Mouse (Mus musculus): Measurements from ENCODE around the gene Inpp4b.

The Inpp4b gene

GRCm38 (mm10) chr8:81742588-81742987 lies 400.2 kb downstream of the Inpp4b start:
- DNase-seq, result no peak

GRCm38 (mm10) chr8:81743040-81743439 lies 400.7 kb downstream of the Inpp4b start:
- DNase-seq, result no peak

- DNase-seq, result no peak
Measured at GRCm38 (mm10) chr8:81745439-81745838, 403.1 kb downstream of the Inpp4b start.

- DNase-seq, result no peak
Measured at GRCm38 (mm10) chr8:81751159-81751558, 408.8 kb downstream of the Inpp4b start.

DNA sequence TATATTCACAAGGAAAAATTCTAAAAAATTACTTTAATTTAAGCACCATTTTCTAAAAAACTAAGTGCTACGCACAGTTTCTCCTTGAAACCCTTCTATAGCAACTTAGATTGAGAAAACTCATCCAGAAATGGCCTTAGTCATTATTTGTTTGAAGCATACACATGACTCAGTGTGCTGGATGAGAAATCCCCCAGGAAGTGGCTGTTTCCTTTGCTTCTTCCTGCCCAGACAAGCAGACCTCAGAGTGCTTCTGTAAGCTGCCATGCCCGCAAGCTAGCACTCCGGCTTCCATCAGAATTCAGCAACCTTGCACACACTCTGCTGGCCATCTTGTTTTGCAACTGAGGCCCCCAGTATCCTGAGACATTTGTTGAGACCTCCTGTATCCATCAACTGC lies 414.3 kb downstream of the Inpp4b start:
- DNase-seq, result no peak

GRCm38 (mm10) chr8:81757580-81758144 lies 415.3 kb downstream of the Inpp4b start:
- DNase-seq, result peak; percentile 10

- no peak for DNase-seq
Measured at GRCm38 (mm10) chr8:81761466-81761865, 419.1 kb downstream of the Inpp4b start.

- DNase-seq, result no peak
Measured at GRCm38 (mm10) chr8:81766033-81766432, 423.7 kb downstream of the Inpp4b start.

DNA sequence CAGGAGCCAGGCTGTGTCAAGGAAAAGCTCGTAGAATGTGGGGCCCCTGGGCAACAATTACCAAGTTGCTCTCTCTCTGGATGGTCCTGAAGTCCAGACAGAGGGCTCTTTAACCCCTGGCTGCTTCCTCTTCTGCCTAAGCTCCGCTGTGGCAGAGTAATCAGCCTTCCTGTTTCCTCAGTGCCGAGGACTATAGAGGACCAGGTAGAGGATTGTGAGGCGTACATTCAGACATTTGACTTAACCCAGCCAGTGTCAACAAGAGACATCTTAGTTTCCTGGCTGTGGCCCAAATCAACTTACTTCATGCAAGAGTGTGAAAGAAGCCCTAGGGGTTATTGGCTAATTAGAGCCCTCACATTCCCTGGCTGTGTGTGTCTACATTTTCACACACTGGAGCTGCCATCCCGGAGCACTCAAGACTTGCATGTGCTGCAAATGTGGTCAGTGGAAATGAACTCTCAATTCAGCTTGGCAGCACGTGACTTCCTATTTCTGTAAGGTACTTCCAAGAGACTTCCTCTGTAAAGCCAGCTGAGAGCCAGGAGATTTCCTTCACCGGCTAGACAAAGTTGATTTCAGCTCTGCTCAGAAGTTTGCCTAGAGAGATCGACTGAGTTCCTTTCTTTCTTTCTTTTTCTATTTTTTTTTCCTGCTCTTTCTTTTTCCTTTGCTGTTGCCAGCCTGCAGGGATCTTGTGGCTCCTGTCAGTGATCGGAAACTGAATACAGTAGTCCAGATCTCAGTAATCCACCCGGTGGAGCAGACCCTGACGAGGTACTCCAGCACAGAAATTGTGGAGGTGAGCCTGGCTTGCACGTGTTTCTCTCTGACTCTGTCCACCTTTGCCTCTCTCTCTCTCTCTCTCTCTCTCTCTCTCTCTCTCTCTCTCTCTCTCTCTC lies 425.3 kb downstream of the Inpp4b start:
- DNase-seq, result no peak

DNA sequence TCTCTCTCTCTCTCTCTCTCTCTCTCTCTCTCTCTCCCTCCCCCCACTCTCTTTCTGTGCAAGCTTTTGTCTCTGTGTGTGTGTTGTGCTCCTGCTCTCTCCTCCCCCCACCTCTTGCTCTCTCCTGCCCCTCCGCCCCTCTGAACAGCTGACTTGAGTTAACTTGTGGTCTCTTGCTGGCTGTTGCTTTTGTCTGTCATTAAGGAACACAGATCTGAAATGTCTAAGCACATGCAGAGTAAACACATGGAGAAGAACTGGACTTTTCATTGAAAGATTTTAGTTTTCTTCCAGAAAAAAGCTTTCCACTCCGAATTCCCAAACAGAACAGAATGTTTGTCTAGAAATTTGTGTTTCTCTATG lies 425.9 kb downstream of the Inpp4b start:
- no peak for DNase-seq

DNA sequence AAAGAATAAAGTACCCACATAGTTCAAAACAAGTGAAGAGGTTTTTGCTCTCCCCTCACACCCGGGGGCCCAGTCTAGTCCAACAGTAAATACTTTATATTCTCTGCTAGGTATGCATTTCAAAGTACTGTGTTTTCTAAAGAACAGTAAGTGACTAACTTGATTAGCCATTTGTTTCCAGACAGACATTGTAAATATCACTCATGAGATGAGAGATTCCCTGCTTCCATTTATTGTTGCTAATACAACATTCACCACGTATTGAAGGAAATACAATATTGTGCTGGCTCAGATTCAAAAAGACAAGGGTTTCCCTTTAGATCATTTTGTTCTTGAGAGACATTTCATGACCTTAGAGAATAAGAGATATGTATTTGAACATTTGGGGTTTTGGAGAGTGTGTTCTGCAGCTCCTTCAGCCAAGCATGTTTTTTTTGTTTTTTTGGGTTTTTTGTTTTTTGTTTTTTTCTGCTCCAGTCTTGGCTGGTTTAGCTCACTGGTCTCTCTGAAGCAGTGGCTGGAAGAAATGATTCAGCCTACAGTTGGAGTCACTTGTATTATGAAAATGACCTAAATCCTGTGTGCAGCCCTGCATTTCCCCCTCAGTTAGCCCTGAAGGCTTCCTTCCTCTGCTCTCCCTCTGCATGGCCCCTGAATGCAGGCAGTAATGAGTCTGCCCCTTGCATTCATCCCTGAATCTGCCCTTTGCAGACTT lies 426.5 kb downstream of the Inpp4b start:
- no peak for DNase-seq

DNA sequence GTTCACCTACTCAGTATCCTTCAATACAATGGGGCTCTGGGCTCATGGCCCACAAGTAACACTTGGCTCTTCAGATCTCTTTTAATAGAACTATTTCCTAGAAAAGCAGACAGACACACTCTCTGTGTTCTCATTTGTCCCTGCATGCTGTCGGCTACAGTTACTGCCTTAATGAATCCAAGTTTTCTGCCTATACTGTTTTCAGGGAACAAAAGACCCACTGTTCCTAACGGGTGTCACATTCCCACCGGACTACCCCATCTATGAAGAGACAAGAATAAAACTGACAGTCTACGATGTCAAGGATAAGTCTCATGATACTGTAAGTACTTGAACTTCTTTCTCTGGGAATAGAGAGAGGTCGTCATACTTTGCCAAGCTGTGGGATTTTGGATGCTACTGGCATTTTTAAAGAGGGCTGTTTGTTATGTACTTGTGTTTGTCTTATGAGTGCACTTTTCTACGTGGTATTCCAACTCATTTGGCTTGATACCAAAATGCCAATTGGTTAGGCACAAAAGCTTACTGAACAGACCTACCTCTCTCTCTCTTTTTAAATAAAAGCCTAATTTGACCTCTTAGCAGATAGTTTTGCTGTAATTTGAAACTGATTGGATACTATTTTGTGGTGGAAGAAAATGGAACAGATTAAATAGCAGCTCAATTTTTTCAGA lies 428.4 kb downstream of the Inpp4b start:
- no peak for DNase-seq

DNA sequence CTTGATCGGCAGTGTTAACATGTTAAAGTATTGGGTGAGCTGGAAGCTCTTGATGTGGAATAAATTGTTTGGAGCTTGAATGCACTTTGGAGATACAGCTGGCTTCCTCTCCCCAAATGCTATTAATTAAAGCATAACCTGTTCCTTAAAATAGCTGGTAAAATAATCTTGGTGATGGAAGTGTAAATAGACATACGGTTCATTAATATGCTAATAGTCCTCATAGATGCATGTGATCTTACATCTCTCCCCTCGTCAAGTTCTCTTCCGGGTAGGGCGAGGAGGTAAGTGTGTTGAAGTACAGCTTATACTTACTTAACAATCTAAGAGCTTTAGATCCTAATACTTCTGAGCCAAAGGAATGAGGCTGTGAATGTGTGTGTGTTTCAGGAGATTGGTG lies 430.5 kb downstream of the Inpp4b start:
- DNase-seq, result no peak

DNA sequence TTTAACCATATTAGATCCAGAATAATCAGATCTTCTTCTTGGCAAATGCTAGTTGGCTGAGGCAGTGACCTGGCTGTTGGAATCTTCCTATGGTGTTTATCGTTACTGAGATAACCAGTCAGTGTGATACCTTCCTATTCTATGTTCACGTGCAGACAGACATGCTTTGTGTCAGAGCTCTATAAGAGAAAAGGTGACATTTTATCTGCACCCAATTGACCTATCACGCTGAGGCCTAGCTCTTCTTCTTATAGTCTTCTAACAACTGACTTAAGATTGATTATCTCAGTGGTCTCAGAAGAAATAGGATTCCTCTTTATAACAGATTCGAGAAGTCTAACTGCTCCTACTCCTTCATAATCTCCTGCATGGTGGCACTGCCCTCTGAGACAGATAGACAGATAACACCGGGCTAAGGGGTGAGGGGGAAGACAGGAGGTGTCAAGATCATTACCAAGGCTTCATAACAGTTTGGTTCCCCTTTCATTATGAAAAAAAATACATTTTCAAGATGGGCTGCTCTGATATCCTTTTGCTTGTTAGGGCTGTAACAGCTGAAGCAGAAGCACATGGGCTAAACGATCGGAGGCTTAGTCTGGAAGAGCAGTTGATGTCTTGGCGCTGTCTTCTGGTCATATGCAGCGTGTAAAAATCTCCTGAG lies 431.1 kb downstream of the Inpp4b start:
- no peak for DNase-seq

DNA sequence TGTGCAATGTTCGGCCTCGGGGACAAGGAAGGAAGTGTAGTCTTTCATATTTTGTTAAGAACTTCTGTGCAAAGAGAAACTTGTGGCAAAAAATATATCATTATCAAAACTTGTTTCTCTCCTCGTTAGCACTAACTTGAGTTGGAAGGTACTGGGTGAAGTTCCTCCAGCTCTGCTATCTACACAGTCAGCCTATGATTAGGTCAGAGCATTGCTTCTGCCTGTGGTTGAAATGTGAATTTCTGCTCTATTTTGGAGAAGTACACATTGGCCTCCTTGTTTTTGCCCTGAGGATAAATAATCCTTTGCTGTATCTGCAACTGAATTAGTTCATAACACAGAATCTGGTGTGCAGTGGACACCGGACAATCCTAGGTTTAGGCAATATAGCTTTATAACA lies 431.7 kb downstream of the Inpp4b start:
- DNase-seq, result no peak

- no peak for DNase-seq
Measured at GRCm38 (mm10) chr8:81774454-81774853, 432.1 kb downstream of the Inpp4b start.

DNA sequence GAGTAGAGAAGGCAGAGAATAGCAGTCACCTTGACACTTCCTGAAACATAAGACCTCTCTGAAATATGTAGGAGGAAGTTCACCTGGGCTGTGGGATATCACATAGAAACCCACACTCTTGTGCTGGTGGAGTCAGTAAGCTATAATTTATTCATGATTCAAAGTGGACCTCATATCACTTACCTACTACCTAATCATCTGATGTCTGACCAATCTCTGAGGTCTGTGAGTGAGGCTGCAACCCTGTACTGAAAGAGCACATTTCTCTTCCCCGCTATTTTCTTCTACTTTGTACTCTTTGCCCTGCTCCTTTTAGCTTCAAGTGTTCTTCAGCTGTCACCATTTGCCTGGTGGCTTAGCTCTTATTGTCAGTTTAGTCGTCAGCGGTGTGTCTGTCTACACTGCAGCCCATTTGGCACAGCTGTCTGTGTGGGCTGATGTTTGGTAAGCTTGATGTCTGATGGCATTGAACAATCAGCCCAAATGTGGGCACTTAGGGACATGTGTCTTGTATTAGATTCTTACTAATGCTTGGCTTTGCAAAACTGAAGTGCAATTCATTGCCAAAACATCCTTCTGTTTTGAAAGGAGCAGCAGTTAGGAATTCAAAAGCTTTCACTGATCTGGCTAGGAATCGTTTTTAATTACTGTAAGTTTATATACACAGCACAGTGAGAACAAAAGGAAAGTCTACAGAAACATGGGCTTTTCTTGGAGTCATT lies 434.3 kb downstream of the Inpp4b start:
- no peak for DNase-seq

- DNase-seq, result no peak
Measured at GRCm38 (mm10) chr8:81777704-81778103, 435.3 kb downstream of the Inpp4b start.

DNA sequence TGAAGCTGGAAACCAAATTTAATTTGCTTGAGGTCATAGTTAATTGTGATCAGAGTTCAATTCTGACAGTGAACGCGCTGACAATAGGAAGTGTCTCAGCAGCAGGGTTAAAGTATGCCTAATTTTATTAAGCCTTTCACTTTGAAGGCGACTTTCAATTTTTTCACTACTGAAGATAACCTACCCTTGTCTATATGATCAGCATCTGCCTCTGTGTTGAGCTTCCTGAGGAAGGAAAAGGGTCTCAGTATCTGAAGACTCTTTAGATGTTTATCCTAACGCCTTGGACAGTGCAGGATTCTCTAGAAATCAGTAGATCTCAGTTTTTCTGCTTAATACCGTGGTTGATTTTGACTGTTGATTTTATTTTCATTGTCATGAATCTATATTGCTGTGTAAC lies 437.1 kb downstream of the Inpp4b start:
- no peak for DNase-seq

DNA sequence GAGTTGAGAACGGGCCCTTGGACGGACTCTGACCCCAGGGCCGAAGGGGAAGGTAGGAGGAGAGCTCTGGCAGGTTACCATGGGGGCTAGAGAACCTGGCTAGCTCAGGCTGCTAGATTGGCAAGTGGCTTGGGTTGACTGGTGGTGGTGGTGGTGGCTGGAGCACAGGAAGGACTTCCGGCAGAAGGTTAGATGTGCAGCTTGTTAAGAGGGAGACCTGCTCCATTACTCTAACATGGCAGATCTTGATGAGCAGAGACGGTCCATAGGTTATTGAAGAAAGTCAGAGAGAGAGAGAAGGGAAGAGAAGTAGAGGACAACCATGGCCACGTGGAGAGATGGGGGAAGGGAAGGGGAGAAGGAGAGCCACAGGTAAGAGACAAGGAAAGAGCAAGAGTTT lies 437.8 kb downstream of the Inpp4b start:
- no peak for DNase-seq

DNA sequence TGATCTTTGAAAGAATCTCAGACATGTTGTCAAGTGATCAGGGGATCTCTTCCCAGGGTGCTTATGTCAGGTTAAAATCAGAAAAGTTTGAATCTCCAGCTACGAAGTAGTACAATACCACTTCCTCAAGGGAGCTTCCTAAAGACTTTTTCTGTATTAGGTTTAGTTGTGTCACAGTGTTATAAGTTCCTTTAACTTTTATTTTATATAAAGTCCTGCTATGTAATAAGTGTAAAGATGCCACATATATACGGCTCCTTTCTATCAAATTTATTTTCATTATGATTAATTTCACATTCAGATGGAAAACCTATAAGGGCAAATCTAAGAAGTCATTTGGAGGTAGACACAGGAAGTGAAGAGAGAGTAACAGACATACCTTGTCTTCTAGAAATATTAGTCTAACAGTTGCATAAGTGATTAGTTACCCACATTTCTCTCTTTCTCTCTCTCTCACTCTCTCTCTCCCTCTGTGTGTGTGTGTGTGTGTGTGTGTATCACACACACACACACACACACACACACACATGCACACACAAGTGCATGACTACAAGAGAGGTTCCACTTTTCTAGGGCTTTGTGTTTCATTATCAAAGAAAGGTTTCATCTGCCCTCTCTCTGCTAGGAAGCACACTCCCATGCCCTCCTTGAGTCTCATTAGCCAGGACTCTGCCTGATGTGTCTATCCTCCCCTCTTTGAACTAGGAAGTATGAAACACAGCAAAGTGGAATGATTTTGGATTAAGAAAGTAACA lies 438.7 kb downstream of the Inpp4b start:
- no peak for DNase-seq
